Mouse (Mus musculus) lung, embryonic 16.5 days (tissue): ENCODE results near the gene Rpl19. TPM values are rescaled to one million over a fixed set of nuclear protein-coding genes. Genes with fewer than 3 reads are reported as not detected.

Experiments used
- ATAC-seq: fragments of 200-750 bp; cut with Nextera tagmentation; 2 replicates; pipeline ENCODE4 v1.8.0; 2017; ENCODE audit warnings: low read depth, mild to moderate bottlenecking, moderate library complexity
- H3K27ac ChIP-seq: fragments of 300-500 bp; sonication (generic); 2 replicates; pipeline ENCODE4 v1.5.1; 2014; ENCODE audit warnings: mild to moderate bottlenecking, control low read depth, low read length
- H3K27me3 ChIP-seq: fragments of 300-500 bp; sonication (generic); 2 replicates; pipeline ENCODE4 v1.6.1; 2014; ENCODE audit warnings: low read depth, low read length, mixed read lengths; ENCODE audit not compliant: control insufficient read depth, insufficient read depth
- H3K36me3 ChIP-seq: fragments of 300-500 bp; sonication (generic); 2 replicates; pipeline ENCODE4 v1.6.1; 2014; ENCODE audit warnings: low read length; ENCODE audit not compliant: control insufficient read depth, insufficient read depth
- H3K4me1 ChIP-seq: fragments of 300-500 bp; sonication (generic); replicated peaks from 2 replicates; pipeline ENCODE4 v1.6.1; 2014; ENCODE audit warnings: low read length, mixed read lengths; ENCODE audit not compliant: control insufficient read depth, insufficient read depth
- H3K4me2 ChIP-seq: fragments of 300-500 bp; sonication (generic); 2 replicates; pipeline ENCODE4 v1.6.1; 2014; ENCODE audit warnings: low read depth, low read length, control low read depth
- H3K4me3 ChIP-seq: fragments of 300-500 bp; sonication (generic); 2 replicates; pipeline ENCODE4 v1.5.1; 2014; ENCODE audit warnings: mild to moderate bottlenecking, low read length, control low read depth
- H3K9ac ChIP-seq: fragments of 300-500 bp; sonication (generic); 2 replicates; pipeline ENCODE4 v1.6.1; 2014; ENCODE audit warnings: low read length, control low read depth
- H3K9me3 ChIP-seq: fragments of 300-500 bp; sonication (generic); 2 replicates; pipeline ENCODE4 v1.6.1; 2016; ENCODE audit warnings: low read length; ENCODE audit not compliant: control insufficient read depth
- WGBS: fragments of 180-500 bp; shearing (Covaris S2); extraction: QIAGEN DNeasy Blood & Tissue Kit; methylation state at CpG from one replicate; pipeline ENCODE4 v1.1.7; 2014; 5-methylcytosine and 5-hydroxymethylcytosine counted together
- polyA plus RNA-seq: library from polyadenylated mRNA; unstranded; fragments of >200 nt; fragmentation: Nextera tagmentation; extraction: Ambion mirVana; gene quantifications from 2 replicates; pipeline ENCODE4 v1.2.1, GENCODE M21; 2015

Rpl19 gene
- polyA plus RNA-seq = 999 and 1,043 TPM in 2 replicates

DNA sequence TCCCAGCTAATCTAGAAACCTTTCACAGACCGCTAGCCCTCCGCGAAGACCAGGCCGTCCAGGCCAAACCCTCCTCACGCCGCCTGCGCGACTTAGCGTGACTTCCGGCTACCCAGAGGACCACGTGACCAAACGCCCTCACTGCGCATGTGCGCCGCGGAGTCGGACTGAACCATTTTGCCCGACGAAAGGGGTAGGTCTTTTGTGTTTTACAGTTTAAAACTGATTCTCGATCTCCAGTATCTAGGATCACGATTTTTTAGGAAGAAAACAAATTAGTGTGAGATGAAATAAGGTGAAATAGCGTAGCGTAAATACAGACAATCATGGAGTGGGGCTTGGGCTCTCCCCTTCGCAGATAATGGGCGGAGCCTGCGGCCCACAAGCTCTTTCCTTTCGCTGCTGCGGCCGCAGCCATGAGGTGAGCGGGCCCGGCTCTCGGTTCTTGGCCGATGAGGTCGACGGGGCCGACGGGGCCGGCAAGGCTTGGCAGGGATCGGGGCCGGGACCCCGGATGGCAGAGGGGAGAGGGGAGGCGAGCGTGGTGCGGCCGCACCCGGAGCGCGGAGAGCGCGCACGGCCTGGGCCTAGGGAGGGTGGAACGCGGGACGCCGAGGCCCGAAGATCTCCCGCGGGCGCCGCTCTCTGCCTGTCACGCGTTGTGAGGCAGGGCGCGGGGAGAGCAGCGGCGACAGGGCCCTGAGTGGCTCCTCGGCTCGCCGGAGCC lies at the start of gene Rpl19:
Gene Rpl19, plus strand, starts transcription at position 141 of the 727 bp plus-strand sequence.
- Histone ChIP-seq H3K9ac (peak within 1 kb of the TSS; percentile 98), H3K4me2 (peak within 1 kb of the TSS; percentile 88), H3K4me3 (peak within 1 kb of the TSS; percentile 75), H3K4me1 (peaks cover 21% of the 10 kb centered on the region), H3K9me3 (no peaks in the 10 kb centered on the region), H3K27me3 (no peaks in the 10 kb centered on the region), H3K36me3 (peaks cover 30% of the 10 kb centered on the region), H3K27ac (peak within 1 kb of the TSS; percentile 78)
- peak; percentile 82 for ATAC-seq
- under 1% methylated on average over 64 of the region's 69 CpGs for WGBS

GRCm38 (mm10) chr11:97977797-97978196 lies 48.7 kb upstream of the Rpl19 start:
- H3K27ac ChIP-seq = no peak overlapping the region
- no peaks in the 10 kb centered on the region for H3K9me3 ChIP-seq
- no peaks in the 10 kb centered on the region for H3K27me3 ChIP-seq
- no peak for ATAC-seq
- peaks cover 6% of the 10 kb centered on the region; the same call in 1 of the 2 replicates for H3K4me1 ChIP-seq
- 63% methylated on average over 5 of the region's 5 CpGs for WGBS
- no peak overlapping the region for H3K9ac ChIP-seq
- H3K4me2 ChIP-seq = no peak overlapping the region
- H3K36me3 ChIP-seq = no peaks in the 10 kb centered on the region
- H3K4me3 ChIP-seq = no peak overlapping the region

DNA sequence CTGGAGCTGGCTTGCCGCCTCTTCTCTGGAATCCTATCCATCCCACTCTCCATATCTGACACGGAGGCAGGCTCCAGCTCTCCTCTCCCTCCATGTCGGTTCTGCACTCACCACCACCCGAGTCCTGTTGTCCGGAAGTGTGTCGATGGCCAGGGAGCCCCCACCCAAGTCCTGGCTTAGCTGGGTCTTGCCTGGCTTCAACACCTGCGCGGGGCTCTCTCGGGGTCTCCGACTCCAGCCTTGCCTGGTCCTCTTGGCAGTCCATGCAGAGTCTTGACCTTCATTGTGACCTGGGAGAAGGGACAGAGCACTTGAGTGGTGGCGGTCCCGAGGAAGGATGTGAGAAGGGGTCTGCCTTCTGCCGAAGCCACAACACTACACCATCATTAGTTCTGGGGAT lies 48.1 kb upstream of the Rpl19 start:
- no peak overlapping the region for H3K4me2 ChIP-seq
- H3K9ac ChIP-seq = no peak overlapping the region

GRCm38 (mm10) chr11:97979824-97980495 lies 46.5 kb upstream of the Rpl19 start:
- ATAC-seq = no peak
- peaks cover 6% of the 10 kb centered on the region; the same call in 1 of the 2 replicates for H3K4me1 ChIP-seq
- H3K9me3 ChIP-seq = no peaks in the 10 kb centered on the region
- H3K27me3 ChIP-seq = peaks cover 8% of the 10 kb centered on the region
- 69% methylated on average over 10 of the region's 10 CpGs for WGBS
- no peak overlapping the region for H3K4me2 ChIP-seq
- no peak overlapping the region for H3K27ac ChIP-seq
- no peak overlapping the region for H3K4me3 ChIP-seq
- no peaks in the 10 kb centered on the region for H3K36me3 ChIP-seq
- no peak overlapping the region for H3K9ac ChIP-seq

More for the DNA sequence above, 48.1 kb upstream of the Rpl19 start:
- Histone ChIP-seq H3K27me3 (no peaks in the 10 kb centered on the region), H3K4me3 (no peak overlapping the region), H3K36me3 (no peaks in the 10 kb centered on the region), H3K9me3 (no peaks in the 10 kb centered on the region), H3K4me1 (peaks cover 6% of the 10 kb centered on the region; the same call in 1 of the 2 replicates), H3K27ac (no peak overlapping the region)
- ATAC-seq = no peak
- WGBS = 83% methylated on average over 13 of the region's 13 CpGs

DNA sequence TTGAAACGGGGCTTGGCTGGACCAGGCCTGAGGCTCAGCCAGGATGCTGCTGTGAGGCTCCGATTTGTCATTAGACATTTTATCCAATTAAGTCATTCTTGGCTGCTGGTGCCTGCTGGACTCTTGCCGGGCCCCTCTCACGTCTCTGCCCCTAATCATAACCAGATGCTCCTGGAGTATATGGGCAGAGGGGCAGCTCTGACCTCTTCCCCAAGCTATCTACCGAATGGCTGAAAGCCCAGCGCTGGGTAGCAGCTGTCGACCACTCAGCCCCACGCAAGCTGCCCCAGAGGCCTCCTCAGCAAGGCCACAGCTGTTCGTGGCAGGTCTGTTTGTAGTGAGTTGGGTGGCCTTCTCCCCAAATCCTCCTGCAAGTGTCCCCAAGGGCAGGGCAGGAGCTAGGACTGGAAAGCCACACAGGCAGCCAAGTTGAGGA lies 46.0 kb upstream of the Rpl19 start:
- peak; percentile 39; the same call in 1 of the 2 replicates for ATAC-seq
- Histone ChIP-seq H3K4me1 (peaks cover 6% of the 10 kb centered on the region; the same call in 1 of the 2 replicates), H3K9me3 (no peaks in the 10 kb centered on the region), H3K27ac (no peak overlapping the region), H3K4me3 (no peak overlapping the region), H3K9ac (no peak overlapping the region), H3K27me3 (peaks cover 14% of the 10 kb centered on the region), H3K4me2 (no peak overlapping the region), H3K36me3 (no peaks in the 10 kb centered on the region)
- 45% methylated on average over 9 of the region's 9 CpGs for WGBS

DNA sequence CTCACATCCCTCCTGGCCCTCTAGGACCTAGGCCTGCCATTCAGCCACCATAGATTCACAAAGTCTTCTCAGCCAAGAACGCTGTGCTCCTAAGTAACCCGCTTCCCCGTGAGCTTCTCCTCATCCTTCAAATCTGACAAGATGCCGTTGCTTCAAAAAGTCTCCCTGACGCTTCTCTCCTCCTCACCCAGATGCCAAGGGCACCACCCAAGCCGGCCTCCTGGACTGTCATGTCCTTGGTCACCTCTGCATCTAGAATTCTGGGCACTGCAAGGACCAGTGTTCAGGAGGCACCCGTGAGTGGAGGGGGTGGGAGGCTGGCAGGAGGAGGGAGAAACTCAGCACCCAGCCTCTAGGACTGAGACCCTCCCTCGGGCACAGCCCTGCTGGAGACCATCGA lies 43.8 kb upstream of the Rpl19 start:
- no peaks in the 10 kb centered on the region for H3K9me3 ChIP-seq
- no peak overlapping the region for H3K9ac ChIP-seq
- no peak overlapping the region for H3K27ac ChIP-seq
- H3K27me3 ChIP-seq = peaks cover 23% of the 10 kb centered on the region
- WGBS = 70% methylated on average over 9 of the region's 9 CpGs
- peaks cover 8% of the 10 kb centered on the region; the same call in 1 of the 2 replicates for H3K4me1 ChIP-seq
- H3K36me3 ChIP-seq = no peaks in the 10 kb centered on the region
- no peak for ATAC-seq
- no peak overlapping the region for H3K4me2 ChIP-seq
- no peak overlapping the region for H3K4me3 ChIP-seq

DNA sequence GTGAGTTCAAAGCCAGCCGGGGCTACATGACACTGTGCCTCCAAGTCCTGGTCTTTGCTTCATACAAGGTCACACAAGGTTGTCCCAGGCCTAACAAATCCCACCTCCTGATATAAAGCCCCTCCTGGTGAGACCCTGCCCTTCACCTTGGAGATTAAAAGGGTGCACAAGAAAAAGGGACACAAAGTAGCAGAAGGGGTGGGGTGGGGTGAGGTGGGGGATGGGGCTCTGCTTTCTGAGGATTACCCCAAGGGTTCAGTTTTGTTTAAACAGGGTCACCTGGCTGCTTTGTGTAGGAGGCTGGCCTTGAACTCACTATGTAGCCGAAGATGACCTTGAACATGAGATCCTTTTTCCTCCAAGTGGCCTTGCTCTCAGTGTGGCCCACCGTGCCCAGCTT lies 43.0 kb upstream of the Rpl19 start:
- Histone ChIP-seq H3K27me3 (peaks cover 23% of the 10 kb centered on the region), H3K36me3 (no peaks in the 10 kb centered on the region), H3K27ac (no peak overlapping the region), H3K4me2 (no peak overlapping the region), H3K9me3 (no peaks in the 10 kb centered on the region), H3K4me1 (peaks cover 8% of the 10 kb centered on the region; the same call in 1 of the 2 replicates), H3K4me3 (no peak overlapping the region), H3K9ac (no peak overlapping the region)
- ATAC-seq = no peak
- 79% methylated on average over 3 of the region's 3 CpGs for WGBS

- WGBS = 78% methylated on average over 1 of the region's 1 CpGs
- H3K4me1 ChIP-seq = peaks cover 8% of the 10 kb centered on the region; the same call in 1 of the 2 replicates
Measured at GRCm38 (mm10) chr11:97983983-97984382, 42.5 kb upstream of the Rpl19 start.

More at GRCm38 (mm10) chr11:97983983-97984382, 42.5 kb upstream of the Rpl19 start:
- no peaks in the 10 kb centered on the region for H3K9me3 ChIP-seq
- H3K27ac ChIP-seq = no peak overlapping the region
- peaks cover 23% of the 10 kb centered on the region for H3K27me3 ChIP-seq
- H3K4me2 ChIP-seq = no peak overlapping the region
- H3K36me3 ChIP-seq = no peaks in the 10 kb centered on the region
- H3K4me3 ChIP-seq = no peak overlapping the region
- ATAC-seq = no peak
- no peak overlapping the region for H3K9ac ChIP-seq
